ENCODE assay signal across 8 mouse cellular contexts in the genomic region with DNA sequence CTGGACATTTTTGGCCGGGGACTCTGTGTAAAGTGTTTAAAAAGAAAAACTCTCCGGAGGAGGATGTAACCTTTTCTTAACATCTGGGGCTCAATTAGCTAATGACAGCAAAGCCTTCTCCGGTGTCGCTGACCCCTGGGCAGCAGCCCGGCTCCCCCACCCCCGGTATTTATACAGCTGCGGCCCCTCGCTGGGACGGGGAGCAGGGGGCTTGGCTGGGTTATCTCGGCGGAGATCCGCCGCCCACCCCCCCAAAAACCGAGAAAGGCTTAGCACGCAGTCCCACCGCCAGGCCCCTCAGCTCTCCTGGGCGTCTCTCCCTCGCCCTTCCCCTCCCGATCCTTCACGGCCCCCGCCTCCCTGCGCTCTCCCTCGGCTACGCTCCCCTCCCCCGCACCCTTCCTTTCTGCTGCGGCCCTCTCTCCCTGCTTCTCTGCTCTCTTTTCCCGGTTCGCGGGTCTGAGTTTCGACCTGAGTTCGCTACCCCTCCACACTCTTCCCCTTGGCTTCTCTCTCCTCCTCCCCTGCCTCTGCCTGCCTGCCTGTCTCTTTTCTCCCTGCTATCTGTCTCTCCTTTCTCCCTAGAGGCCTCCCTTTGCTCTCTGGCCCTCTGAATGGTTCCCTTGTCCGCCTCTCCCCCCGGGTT. TPM values are rescaled to one million over a fixed set of nuclear protein-coding genes. Genes with fewer than 3 reads are reported as not detected.
DNase-seq lines count a peak whose midpoint lies in the region; ATAC-seq and TF ChIP-seq lines count a peak whose summit lies in the region.

No protein-coding gene starts in this region.

- TF ChIP-seq POLR2A in heart, adult 2 months (IDR thresholded peaks at IDR 0.05; ENCODE audit: insufficient read depth, low read depth, low read length): no peak

- H3K79me2 ChIP-seq in heart, adult 2 months (replicated peaks; ENCODE audit: control insufficient read depth, insufficient read depth, low read length): no peaks in the 10 kb centered on the region

- H3K9me3 ChIP-seq in forebrain, embryonic 16.5 days (ENCODE audit: control insufficient read depth, low read length): no peaks in the 10 kb centered on the region
- no peaks in the 10 kb centered on the region for H3K9me3 ChIP-seq in midbrain, embryonic 10.5 days (replicated peaks)
- no peaks in the 10 kb centered on the region for H3K9me3 ChIP-seq in stomach, embryonic 16.5 days (replicated peaks; ENCODE audit: control insufficient read depth, low read length)

- H3K9ac ChIP-seq in heart, adult 2 months (ENCODE audit: low read depth, low read length): peak overlapping the region; percentile 63
- H3K9ac ChIP-seq in forebrain, embryonic 16.5 days (replicated peaks; ENCODE audit: low read depth, low read length): peak overlapping the region; percentile 55
- H3K9ac ChIP-seq in stomach, embryonic 16.5 days (ENCODE audit: low read length): peak overlapping the region; percentile 74

- WGBS in heart, adult 2 months: 12% methylated on average over 32 of the region's 33 CpGs
- WGBS in forebrain, embryonic 16.5 days: 2% methylated on average over 31 of the region's 33 CpGs
- under 1% methylated on average over 33 of the region's 33 CpGs for WGBS in midbrain, embryonic 10.5 days
- whole genome bisulfite sequencing in stomach, embryonic 16.5 days: 3% methylated on average over 31 of the region's 33 CpGs

- H3K27me3 ChIP-seq in heart, adult 2 months (ENCODE audit: control insufficient read depth, insufficient read depth, low read length): no peaks in the 10 kb centered on the region
- H3K27me3 ChIP-seq in forebrain, embryonic 16.5 days (replicated peaks; ENCODE audit: control insufficient read depth, insufficient read depth, low read length): peaks cover 34% of the 10 kb centered on the region
- peaks cover 89% of the 10 kb centered on the region for H3K27me3 ChIP-seq in midbrain, embryonic 10.5 days (ENCODE audit: low read depth, poor library complexity, severe bottlenecking)
- no peaks in the 10 kb centered on the region for H3K27me3 ChIP-seq in stomach, embryonic 16.5 days (ENCODE audit: control insufficient read depth, insufficient read depth, low read length)

- H3K4me1 ChIP-seq in heart, adult 2 months (ENCODE audit: control insufficient read depth, insufficient read depth, low read length): no peaks in the 10 kb centered on the region
- peaks cover 28% of the 10 kb centered on the region for H3K4me1 ChIP-seq in forebrain, embryonic 16.5 days (replicated peaks; ENCODE audit: control insufficient read depth, insufficient read depth, low read length)
- peaks cover 66% of the 10 kb centered on the region for H3K4me1 ChIP-seq in midbrain, embryonic 10.5 days
- peaks cover 52% of the 10 kb centered on the region for H3K4me1 ChIP-seq in stomach, embryonic 16.5 days (ENCODE audit: control insufficient read depth, insufficient read depth, low read length)

- no peak for TF ChIP-seq CTCF in heart, adult 2 months (IDR thresholded peaks at IDR 0.05)

- no peak for TF ChIP-seq EP300 in heart, adult 2 months (IDR thresholded peaks at IDR 0.05; ENCODE audit: insufficient read depth, low read depth, low read length)

- peak overlapping the region; percentile 59 for H3K4me3 ChIP-seq in heart, adult 2 months
- H3K4me3 ChIP-seq in forebrain, embryonic 16.5 days (replicated peaks; ENCODE audit: low read length): peak overlapping the region; percentile 53
- peak overlapping the region; percentile 60 for H3K4me3 ChIP-seq in midbrain, embryonic 10.5 days
- peak overlapping the region; percentile 47 for H3K4me3 ChIP-seq in stomach, embryonic 16.5 days (replicated peaks; ENCODE audit: low read length)

- peak overlapping the region; percentile 97 for H3K4me2 ChIP-seq in forebrain, embryonic 16.5 days (ENCODE audit: low read length)
- peak overlapping the region; percentile 74 for H3K4me2 ChIP-seq in stomach, embryonic 16.5 days (ENCODE audit: low read depth, low read length)

- intact Hi-C loops in heart, adult 2 months (cut with DNase I): loop anchor here (5.0 kb wide), 5 partner anchors 39 to 121 kb away; no protein-coding TSS in a partner anchor

- H3K36me3 ChIP-seq in heart, adult 2 months (ENCODE audit: control insufficient read depth, insufficient read depth, low read length): no peaks in the 10 kb centered on the region
- no peaks in the 10 kb centered on the region for H3K36me3 ChIP-seq in forebrain, embryonic 16.5 days (ENCODE audit: control insufficient read depth, insufficient read depth)
- H3K36me3 ChIP-seq in midbrain, embryonic 10.5 days: no peaks in the 10 kb centered on the region
- H3K36me3 ChIP-seq in stomach, embryonic 16.5 days (ENCODE audit: control insufficient read depth, insufficient read depth, low read length): no peaks in the 10 kb centered on the region

- peak; percentile 39 for ATAC-seq in forebrain, embryonic 16.5 days
- ATAC-seq in stomach, embryonic 16.5 days (ENCODE audit: insufficient read depth, low FRiP score): peak; percentile 48

- DNase-seq in heart, adult 2 months: peak; percentile 17 to 51
- no peak for DNase-seq in heart, adult 8-10 months (ENCODE audit: low spot score)
- DNase-seq in ZHBTc4 (ENCODE audit: low read depth, low spot score): peak; percentile 45
- DNase-seq in kidney, postnatal 10 days: peak; percentile 80
- peak; percentile 70 for DNase-seq in midbrain, embryonic 10.5 days (ENCODE audit: low spot score)
- DNase-seq in layer of hippocampus, adult 9-11 months: no peak

- peak overlapping the region; percentile 40; the same call in 1 of the 2 replicates for H3K27ac ChIP-seq in heart, adult 2 months
- no peak overlapping the region for H3K27ac ChIP-seq in forebrain, embryonic 16.5 days (ENCODE audit: low read length)
- H3K27ac ChIP-seq in midbrain, embryonic 10.5 days (replicated peaks): peak overlapping the region; percentile 87
- peak overlapping the region; percentile 84 for H3K27ac ChIP-seq in stomach, embryonic 16.5 days (ENCODE audit: low read length)

RNA-seq across cellular contexts. Expression of a gene that starts 42.0 kb away (rescaled TPM):
- total RNA-seq in heart, adult 2 months (2021): 1 to 10 TPM; 6.3 to 7.0 TPM
- polyA plus RNA-seq in heart, adult 2 months (2012; rRNA removed): 9.9 and 11.3 TPM in 2 replicates
- total RNA-seq in heart, adult 8-10 months (2022): 10 to 100 TPM in 2 of 4 experiments, 1 to 10 TPM in 2; 7.1 to 10.0 (median 8.8) TPM
- 6.5 and 7.0 TPM in 2 replicates for polyA plus RNA-seq in forebrain, embryonic 16.5 days (2015; fragmentation: Nextera tagmentation; extraction: Ambion mirVana)
- 14.6 and 15.7 TPM in 2 replicates for polyA plus RNA-seq in midbrain, embryonic 10.5 days (2016; fragmentation: Nextera tagmentation; extraction: Ambion mirVana)
- polyA plus RNA-seq in stomach, embryonic 16.5 days (2015; fragmentation: Nextera tagmentation; extraction: Ambion mirVana): 20.6 and 22.1 TPM in 2 replicates

Comparison
In these comparisons a context has a peak if more than half of its experiments do, and no peak if none do; other contexts are left out.
1. DNase-seq: peak in heart, adult 2 months (2 of 2), ZHBTc4 (single experiment), kidney, postnatal 10 days (single experiment) and midbrain, embryonic 10.5 days (single experiment); none in heart, adult 8-10 months (single experiment) and layer of hippocampus, adult 9-11 months (single experiment).
2. Peak in every context shown above with its lines, with median percentiles within 50 percentile points of each other: H3K4me3 ChIP-seq and H3K9ac ChIP-seq.